Mouse (Mus musculus) cerebellum, adult 18-20 months (tissue): Measurements from ENCODE around the gene Cuedc2.

Experiments
- DNase-seq, 2 experiments: peaks; one replicate each; pipeline ENCODE4 v3.0.0; 2021

Cuedc2 gene

GRCm38 (mm10) chr19:46339287-46339971 is 927 bp upstream of the Cuedc2 start:
- DNase-seq: peak; percentile 29 to 40

GRCm38 (mm10) chr19:46338942-46339286 is 412 bp upstream of the Cuedc2 start:
- no peak for DNase-seq

GRCm38 (mm10) chr19:46337719-46338330 is 677 bp downstream of the Cuedc2 start:
- DNase-seq: no peak

GRCm38 (mm10) chr19:46333906-46334305 is 4.6 kb downstream of the Cuedc2 start:
- DNase-seq: peak; percentile 72 to 83

GRCm38 (mm10) chr19:46332721-46333339 is 5.7 kb downstream of the Cuedc2 start:
- DNase-seq: peak in 1 of 2 experiments; percentile 16

- no peak for DNase-seq
Measured at GRCm38 (mm10) chr19:46331936-46332335, 6.6 kb downstream of the Cuedc2 start.

GRCm38 (mm10) chr19:46331326-46331725 is 7.2 kb downstream of the Cuedc2 start:
- no peak for DNase-seq

- no peak for DNase-seq
Measured at GRCm38 (mm10) chr19:46330696-46331095, 7.8 kb downstream of the Cuedc2 start.

- peak; percentile 89 for DNase-seq
Measured at GRCm38 (mm10) chr19:46329951-46330350, 8.6 kb downstream of the Cuedc2 start.

GRCm38 (mm10) chr19:46329031-46329641 is 9.4 kb downstream of the Cuedc2 start:
- no peak for DNase-seq

GRCm38 (mm10) chr19:46328081-46329030 is 10.1 kb downstream of the Cuedc2 start, which contains the start of gene Fbxl15:
Gene Fbxl15 (plus strand): TSS chr19:46328184.
- DNase-seq: peak; percentile 92 to 96

GRCm38 (mm10) chr19:46327531-46328064 is 10.9 kb downstream of the Cuedc2 start:
- no peak for DNase-seq

- peak; percentile 74 to 85 for DNase-seq
Measured at GRCm38 (mm10) chr19:46326756-46327305, 11.7 kb downstream of the Cuedc2 start, which contains the start of gene Psd. Gene Psd (minus strand): TSS chr19:46327156.

- peak; percentile 64 to 66 for DNase-seq
Measured at GRCm38 (mm10) chr19:46326019-46326755, 12.3 kb downstream of the Cuedc2 start.

- DNase-seq: no peak
Measured at GRCm38 (mm10) chr19:46324918-46325317, 13.6 kb downstream of the Cuedc2 start.

- peak in 1 of 2 experiments; percentile 26 for DNase-seq
Measured at GRCm38 (mm10) chr19:46324366-46324765, 14.1 kb downstream of the Cuedc2 start.

- peak in 1 of 2 experiments; percentile 14 for DNase-seq
Measured at GRCm38 (mm10) chr19:46323716-46324115, 14.8 kb downstream of the Cuedc2 start.

- DNase-seq: peak; percentile 36 to 53
Measured at GRCm38 (mm10) chr19:46322996-46323572, 15.4 kb downstream of the Cuedc2 start.

GRCm38 (mm10) chr19:46322144-46322995 is 16.1 kb downstream of the Cuedc2 start:
- DNase-seq: peak; percentile 26 to 53
